Mouse (Mus musculus) lung, postnatal 36 days (tissue): Measurements from ENCODE around the gene Csf1.

Experiments used
- DNase-seq: peaks from one replicate; pipeline ENCODE4 v3.0.0; 2022; ENCODE audit warnings: mixed read lengths

Gene Csf1

DNA sequence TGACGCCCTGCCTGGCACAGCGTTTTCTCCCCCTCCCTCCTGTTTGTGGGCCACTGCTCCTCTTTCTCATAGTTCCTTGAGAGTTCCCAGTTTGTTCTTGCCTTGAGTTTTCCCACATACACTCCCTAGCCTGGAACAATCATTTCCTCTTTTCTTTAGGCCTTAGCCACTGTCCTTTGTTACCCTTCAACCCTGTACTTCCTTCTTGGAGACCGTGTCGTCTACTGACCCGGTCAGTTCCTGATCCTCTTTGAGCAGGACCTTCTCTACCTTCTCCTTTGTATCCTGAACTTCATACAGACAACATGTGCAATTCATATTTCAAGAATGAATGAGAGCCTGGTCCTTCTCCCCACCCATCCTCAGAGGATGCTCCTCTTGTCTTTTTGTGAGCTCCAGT, 21.0 kb upstream of the Csf1 start:
- DNase-seq, result no peak

DNA sequence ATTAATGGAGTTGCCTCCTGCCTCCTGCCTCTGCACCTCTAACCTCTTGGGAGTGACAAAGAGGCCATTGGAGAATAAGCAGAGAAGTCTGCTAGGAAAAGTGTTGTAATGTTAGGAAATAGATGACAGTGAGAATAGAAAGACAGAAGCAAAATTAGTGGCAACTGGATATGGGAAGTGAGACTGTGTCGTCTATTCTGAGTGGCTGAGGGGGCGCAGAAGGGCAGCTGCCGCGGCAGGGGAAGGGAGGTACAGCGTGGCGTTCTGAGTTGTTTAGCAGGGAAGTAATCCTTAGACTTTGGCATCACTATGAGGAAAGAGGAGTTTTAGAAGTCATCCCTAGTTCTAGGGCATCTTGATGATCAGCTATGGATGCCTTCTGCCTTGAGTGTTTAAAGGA, 17.7 kb upstream of the Csf1 start:
- DNase-seq, result no peak

DNA sequence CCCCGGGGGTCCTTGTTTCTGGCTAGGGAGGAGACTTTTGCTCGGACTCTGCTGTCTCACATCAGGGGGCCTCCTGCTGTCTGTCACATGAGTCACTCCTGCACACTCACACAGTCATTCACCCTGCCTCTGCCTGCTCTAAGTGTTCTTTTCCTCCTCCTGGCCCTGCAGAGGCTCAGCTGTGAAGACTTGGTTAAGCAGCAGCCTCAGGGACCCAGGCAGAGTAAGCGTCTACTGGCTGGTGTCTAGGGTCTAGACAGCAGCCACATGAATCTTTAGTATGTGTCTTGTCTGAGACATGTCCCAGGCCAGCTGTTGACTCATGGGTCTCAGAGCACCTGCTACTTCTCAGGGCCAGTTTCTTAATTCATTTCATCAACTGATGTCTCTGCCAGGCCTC, 16.0 kb upstream of the Csf1 start:
- DNase-seq, result no peak

DNA sequence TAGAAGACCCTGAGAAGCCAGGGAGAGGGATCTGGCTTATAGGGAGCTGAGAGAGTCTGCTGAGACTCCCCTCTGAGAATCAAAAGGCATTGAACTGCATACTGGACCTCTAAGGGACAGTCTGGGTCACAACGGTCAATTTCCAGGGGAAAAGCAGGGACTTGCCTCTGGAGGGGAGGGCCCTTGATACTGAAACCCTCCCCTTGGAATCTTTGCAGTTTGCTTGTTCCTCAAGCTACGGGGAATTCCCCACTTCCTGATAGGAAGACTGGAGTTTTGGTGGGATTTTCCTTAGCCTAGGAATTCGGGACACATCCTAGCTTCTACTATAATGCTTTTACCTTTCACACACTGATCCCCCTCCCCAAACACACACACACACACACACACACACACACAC, 15.5 kb upstream of the Csf1 start:
- no peak for DNase-seq

DNA sequence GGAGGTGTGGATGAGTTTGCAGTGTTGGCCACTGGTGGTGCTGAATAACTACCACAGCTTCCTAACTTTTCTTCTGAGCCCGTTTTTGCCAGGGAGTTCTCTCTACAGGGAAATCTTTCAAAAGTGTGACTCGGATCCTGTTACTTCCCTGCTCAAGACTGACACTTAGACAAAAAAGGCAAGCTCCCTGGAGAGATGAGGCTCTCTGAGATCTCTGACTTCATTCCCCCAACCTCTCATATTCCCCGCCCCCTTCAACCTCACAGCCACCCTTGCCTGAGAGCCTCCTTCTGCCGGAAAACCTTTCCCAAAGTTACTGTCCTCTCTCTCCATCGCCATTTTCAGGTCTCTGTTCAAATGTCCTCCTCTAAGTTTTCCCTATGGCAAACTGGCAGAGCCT, 14.8 kb upstream of the Csf1 start:
- DNase-seq, result no peak

DNA sequence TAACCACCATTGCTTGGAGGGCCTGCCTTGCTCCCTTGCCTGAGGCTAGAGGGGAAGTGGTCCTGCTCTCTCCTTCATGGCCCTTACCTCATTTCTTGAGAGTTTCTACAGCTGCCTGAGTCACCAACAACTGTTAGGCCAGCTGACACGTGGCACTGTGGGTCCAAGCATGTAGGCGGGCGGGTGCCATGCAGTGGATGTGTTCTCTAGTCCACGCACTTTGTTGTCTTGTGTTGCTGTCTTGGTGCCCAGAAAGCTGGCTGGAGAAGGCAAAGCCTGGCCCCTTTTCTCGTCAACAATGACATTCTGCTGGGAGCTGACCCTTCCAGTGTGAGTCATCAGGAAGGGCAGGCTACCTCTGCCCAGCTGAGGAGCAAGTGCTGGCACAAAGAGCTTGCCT, 12.6 kb upstream of the Csf1 start:
- peak; percentile 54 for DNase-seq

DNA sequence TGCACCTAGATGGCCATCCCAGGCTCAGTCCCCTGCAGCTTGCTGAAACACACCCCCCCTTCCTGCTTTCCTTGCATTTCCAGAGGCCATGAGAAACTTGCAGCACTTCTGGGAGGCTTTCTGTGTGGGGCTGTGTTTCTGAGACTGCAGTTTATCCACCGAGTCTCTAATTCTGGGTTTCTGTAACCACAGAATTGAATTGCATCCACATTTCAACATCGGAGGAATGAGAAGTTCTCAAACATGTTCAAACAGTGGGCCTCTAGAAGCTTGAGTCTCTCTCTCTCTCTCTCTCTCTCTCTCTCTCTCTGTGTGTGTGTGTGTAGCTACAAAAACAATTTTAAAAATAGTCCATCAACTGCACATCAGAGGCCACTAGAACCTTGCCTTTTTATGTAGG, 9.4 kb upstream of the Csf1 start:
- DNase-seq, result peak; percentile 19

DNA sequence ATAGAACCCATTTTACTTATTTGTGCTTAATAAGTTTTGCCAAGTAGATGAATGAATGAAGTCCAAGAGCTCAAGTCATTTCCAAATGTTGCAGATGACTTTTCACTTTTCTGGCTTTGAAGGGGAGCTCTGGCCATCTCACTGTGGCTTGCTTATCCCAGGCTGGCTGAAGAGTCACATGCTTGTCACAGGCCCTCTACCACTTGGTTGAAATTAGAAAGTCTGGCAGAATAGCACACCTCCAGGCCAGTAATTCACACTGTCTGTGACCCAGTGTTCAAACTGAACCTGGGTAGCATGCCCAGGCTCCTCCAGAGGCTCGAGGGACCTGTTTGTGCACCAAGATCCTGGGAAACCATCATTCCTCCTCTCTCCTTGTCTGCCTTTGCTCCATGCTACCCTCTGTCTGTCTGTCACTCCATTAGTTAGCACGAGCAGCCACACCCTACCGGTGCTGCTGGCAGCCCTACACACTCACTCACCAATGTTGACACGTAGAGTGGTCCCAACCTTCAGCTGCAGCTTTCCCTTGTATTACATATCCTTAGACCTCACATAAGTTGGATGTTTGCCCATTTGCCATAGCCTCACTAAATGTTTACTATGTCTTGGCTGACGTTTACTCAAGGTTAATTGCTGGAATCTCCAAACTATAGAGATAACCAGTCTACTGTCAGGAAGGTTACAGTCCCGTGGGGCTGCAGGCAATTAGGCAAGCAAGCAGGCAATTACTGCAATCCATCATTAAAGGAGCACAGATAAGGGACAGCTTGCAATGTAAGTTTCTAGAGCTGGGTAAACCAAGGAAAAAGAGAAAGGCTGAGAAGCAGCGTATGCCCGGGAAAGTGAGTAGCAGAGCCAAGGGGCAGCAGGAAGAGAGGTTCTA, 8.1 kb upstream of the Csf1 start:
- DNase-seq, result no peak

DNA sequence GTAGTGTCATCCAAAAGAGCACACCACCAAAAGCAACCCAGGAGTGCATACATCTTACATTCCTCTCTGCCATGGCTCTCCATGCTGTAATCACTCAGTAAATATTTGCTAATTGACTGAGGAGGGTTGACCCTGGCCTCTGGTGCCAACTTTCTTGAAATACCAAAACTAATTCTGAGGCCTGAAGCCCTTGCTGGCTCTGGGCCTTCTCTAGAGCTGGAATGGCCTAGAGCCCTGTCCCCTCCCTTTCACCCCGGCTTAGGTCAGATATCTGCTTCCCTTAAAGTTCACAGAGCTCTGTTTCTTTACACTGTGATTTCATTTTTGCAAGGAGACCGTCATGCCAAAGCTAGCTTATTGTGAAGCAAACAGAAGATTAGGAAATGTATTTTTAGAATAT, 6.5 kb upstream of the Csf1 start:
- peak; percentile 78 for DNase-seq

DNA sequence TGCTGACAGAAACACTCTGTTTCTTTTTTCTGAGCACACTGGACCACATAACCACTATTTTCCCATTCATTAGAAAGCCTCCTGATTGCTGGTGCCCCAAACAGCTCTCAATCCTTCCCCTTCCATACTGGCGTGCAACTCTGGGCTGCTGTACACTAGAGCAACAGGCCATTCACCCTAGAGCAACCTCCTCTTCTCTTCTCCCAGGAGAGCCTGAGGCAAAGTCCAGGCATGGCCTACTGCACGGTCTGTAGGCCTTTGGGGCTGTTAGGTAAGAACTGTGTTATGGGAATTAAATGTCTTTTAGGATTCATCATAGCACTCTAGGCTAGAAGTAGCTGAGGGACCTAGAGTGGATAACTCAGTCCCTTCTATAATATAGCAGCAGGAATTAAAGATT, 5.7 kb upstream of the Csf1 start:
- no peak for DNase-seq

DNA sequence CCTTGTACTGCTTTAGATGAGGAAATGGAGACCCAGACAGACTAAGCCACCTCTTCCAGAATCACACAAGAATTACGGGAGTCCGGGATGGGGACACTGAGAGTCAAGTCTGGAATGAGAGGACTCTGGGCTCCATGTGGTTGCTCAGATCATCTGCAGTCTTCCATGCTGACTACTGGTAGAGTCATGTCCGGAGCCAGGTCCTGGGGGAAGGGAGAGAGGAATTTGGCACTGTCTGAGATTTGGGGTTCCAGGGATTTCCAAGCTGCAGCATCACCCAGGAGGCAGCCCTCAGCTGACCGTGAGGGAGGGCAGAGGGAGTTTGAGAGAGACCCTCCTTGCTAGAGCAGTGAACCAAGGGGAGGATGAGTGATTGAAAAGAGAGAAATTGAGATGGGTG, 3.3 kb upstream of the Csf1 start:
- no peak for DNase-seq

DNA sequence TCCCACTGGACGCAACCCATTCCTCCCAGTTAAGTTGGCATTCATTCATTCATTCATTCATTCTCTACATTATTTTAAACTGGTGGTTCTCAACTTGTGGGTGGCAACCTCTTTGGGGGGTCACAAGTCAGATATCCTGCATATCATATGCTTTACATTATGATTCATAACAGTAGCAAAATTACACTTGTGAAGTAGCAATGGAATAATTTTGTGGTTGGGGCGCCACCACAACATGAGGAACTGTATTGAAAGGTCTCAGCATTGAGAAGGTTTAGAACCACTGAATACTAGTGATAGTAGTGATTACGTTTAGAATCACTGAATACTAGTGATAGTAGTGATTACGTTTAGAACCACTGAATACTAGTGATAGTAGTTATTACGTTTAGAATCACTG, 1.2 kb upstream of the Csf1 start:
- no peak for DNase-seq

DNA sequence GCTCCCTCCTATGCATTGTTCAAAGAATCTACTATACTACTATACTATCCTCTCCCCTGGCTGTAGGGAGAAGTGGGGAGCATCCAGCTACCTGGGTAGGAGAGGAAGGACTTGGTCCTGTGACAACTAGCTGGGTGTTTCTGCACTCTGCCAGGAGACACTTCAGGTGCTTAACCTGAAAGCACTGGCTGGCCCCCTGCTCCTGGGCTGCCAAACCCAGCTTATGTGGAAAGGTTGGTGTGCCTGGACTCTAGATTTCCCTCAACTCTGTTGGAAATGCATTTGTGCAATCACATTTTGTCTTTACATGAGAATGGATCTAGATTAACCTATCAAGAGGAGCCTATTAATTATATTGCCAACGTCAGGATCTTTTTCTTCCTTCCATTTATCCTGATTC, 502 bp upstream of the Csf1 start:
- DNase-seq, result no peak

DNA sequence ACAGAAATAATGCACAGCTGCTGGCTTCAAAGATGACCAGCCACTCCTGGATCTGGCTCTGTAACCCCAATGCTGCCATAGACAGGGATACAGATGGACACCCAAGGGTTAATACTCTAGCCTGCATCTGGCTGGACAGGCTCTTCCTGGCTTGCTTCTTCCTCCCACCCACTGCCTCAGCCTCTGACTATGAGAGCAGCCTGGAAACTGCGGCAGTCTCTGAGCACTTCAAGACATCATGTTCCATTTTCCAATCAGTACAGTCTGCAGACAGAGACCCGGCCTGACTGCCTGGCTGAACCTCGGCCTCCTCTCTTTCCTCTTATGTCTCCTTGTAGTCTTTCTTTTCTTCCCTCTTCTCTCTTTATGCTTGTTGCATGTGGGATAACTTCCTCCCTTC, 1.6 kb downstream of the Csf1 start:
- DNase-seq, result no peak

DNA sequence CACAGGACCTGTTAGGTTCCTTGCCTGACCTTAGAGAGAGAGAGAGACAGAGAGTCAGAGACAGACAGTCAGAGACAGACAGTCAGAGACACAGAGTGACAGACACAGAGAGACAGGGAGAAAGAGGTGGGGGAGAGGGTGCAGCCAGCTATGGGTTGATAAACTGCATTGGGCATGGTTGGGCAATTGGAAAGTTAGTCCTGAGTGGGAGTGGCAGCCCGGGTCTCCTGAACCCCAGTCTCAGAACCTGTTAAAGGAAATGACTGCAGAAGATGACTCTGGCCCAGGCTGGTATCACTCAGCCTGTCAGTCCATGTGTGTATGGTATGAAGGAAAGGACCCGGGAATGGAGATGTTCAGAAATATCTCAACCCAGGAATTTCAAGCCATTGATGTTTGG, 2.1 kb downstream of the Csf1 start:
- DNase-seq, result no peak

DNA sequence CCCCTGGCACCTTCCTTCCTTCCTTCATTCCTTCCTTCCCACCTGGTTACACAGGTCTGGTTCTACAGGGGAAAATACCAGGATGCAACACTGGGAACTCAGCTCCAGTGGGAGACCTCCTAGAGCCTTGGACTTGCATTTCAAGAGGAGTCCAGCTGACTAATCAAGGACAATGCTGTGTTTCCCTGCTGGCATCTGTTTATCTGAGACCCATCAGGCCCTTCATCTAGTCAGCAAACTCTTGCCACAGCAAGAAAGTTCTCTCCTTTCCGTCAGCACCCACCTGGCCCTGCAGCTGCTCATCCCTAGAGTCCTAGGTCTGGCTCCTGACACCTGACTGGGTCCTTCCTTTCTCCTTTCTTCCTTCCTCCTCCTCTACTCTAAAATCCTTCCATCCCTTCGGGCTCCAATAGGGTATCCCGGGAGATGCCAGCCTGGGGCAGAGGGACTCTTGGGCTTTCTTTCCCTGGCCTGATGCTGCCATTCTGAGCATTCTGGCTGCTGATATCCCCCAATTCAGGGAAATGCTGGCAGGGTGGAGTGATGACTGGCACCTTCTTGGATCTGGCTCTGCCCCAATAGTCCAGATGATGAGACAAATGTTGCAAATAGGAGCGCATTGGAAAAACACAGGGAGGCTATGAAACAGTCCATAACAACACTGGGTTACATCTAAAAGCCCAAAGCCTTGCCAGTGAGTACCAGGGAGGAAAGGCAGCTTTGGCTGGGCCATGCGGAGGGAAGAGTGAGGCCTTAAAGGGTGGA, 2.7 kb downstream of the Csf1 start:
- DNase-seq, result no peak

DNA sequence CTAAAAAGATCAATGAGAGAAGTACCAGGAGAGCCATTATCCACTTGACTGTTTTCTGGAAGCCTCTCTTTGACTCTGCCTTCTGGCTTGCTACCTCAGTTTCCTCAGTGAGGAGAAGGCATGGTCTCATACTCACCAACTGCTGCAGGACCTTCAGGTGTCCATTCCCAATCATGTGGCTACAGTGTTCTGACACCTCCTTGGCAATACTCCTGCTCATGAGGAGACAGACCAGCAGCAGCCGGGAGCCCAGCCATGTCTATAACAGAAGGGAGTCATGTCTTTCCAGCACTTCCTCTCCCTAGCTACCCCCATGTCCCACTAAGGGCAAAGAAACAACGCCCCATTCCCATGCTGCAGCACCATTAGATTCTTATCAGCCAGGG, 3.8 kb downstream of the Csf1 start:
- no peak for DNase-seq

DNA sequence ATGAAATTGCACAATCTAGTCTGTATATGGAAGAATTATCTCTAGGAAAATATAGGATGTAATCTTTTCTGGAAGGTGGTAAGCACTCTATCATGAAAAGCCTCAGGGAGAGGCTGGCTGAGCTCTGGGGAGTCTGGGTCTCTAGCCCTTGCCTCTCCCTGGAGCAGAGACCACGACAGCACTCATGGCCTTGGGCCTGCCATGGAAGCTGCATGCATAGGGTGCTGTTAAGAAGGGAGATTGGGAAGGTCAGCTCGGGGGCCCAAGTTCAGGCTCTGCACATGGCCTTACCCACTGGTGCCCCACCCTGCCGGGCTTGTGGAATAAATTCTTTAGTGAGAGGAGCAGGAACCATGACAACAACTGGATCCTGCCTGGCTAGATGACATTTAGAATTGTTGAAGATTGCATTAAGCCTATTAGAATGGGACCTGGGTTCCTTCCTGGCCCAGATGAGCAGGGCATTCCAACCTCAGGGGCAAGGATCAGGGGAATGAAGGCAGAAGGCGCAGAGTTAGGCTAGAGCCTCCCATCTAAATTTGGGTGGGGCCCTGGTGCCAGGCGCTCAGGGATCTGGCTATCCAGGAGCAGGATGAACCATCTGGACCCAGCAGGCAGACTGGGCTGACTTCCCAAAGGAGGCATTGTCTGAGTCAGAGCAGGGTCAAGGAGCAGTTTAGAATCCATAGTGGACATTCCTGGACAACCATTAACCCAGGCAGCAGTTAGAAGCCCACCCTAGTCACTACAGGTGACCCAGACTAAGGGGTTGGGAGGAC, 4.4 kb downstream of the Csf1 start:
- no peak for DNase-seq

DNA sequence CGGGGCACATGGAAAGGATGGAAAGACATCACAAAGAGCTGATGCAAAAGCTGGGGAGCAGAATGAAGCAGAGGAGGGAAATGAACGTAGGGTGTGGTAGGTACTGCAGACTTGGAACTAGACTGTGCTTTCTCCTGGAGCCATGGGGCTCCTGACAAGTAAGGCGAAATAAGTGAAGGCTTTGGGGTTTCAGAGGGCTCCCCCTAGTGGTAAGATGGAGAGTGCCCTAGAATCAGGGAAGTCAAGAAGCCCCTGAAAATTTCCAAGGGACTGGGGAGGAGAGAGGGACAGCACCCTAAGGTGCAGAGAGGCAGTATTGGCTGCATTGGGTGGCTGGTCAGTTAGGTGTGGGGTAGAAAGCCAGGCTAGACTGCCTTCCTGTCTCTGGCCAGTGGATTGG, 5.6 kb downstream of the Csf1 start:
- DNase-seq, result peak; percentile 77

DNA sequence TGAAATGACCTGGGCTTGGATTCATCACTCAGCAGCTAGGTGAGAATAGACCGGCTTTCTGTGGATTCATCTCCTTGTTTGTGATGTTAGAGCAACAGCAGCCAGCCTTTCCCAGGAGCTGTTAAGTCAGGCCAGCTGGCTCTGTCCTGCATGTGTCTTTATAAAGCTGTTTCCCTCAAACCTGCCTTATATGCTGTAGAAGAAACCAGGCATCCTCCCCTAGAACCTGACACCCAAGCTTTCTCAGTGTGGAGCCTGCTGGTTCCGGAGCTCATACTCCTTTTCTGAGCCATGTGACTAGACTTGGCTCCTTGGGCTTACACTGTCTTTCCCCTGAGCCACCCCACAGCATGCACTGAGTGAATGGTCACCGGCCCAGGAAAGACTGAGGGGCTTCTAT, 8.7 kb downstream of the Csf1 start:
- no peak for DNase-seq

DNA sequence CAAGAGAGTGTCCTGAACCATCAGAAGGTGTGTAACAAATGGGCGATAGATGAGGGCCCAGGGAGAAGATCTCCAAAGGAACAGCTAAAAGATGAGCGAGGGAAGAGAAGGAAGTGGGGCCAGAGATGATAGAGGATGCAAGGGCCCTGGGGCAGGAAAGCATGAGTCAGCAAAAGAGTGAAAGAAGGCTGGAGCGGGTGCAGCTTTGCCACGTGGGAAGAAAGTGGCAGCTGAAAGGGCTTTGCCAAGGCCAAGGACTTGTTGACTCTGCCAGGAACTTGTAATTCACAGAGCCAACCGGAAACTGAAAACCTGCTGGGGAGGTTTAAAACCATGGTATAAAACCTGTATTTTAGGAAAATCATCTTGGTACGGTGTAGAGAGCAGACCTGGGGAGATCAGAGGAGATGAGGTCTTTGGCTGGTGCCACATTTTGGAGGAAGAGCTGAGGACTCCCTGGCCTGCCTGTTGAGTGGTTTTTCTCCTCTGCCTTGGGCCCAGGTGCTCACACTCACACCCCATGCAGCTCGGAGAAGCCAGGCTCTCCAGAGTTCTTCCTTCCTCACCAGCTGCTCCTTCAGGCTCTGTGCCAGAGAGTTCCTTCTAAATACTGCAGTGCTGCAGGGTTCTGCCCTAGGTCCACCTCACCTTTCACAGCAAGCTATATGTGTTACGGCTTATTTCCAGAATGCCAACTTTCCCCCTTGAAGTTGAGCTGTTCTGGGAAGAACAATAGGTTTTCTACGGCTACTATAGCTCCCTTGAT, 9.3 kb downstream of the Csf1 start:
- peak; percentile 33 for DNase-seq

DNA sequence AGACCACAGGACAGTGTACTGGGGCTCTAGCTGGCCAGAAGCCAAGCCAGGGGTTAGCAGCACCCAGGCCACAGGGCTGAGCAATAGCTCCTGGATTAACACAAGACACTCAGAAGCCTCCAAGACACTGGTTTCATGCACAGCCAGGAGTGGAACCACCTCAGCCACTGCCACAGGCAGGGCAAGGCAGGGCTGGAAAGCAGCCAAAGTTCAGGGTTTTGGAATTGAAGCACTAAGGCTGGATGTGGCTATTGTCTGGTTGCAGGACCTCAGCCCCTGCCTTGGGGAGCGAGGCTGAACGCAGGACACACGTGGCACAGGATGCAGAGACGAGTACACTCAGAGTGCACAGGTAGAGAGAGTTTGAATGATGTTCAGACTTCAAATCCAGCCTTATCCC, 10.8 kb downstream of the Csf1 start:
- no peak for DNase-seq
